Mouse (Mus musculus) heart, adult 8-10 months (tissue): ENCODE measurements around the gene Olfr1115. TPM values are rescaled to one million over a fixed set of nuclear protein-coding genes. Genes with fewer than 3 reads are reported as not detected.

Source experiments
- DNase-seq: peaks from one replicate; pipeline ENCODE4 v3.0.0; 2022; ENCODE audit warnings: low spot score
- microRNA-seq: library from miRNA; unstranded; fragments of <30 nt; microRNA quantifications from one replicate; pipeline ENCODE4 v1.2.0, GENCODE M21; 2022
- total RNA-seq, 4 experiments: library from RNA; stranded (reverse); gene quantifications; 2 replicates each; pipeline ENCODE4 v1.2.4; 2022

The Olfr1115 gene
- not detected for total RNA-seq

GRCm38 (mm10) chr2:87247713-87248112 lies at the start of gene Olfr1115:
TSS of gene Olfr1115 (plus strand) at chr2:87248013.
- DNase-seq = no peak

- DNase-seq = no peak
These were observed 39.1 kb upstream of the Olfr1115 start, which contains the start of gene Olfr1113 for GRCm38 (mm10) chr2:87208670-87209069. TSS of gene Olfr1113 (plus strand) at chr2:87208970.

GRCm38 (mm10) chr2:87267234-87267633 lies 19.4 kb downstream of the Olfr1115 start, which contains the start of gene Olfr1116:
TSS of gene Olfr1116 (plus strand) at chr2:87267534.
- DNase-seq = no peak

GRCm38 (mm10) chr2:87293977-87294376 lies 46.2 kb downstream of the Olfr1115 start:
- DNase-seq = peak; percentile 44

Small RNA genes lying within 50 kb of the gene (microRNA-seq; reads per million reads assigned to microRNA genes)
- gene Gm27438 = not detected

Other genes starting within 250 kb of the Olfr1115 start
- not detected for gene Olfr1102, start 249.6 kb upstream of the Olfr1115 start, total RNA-seq
- gene Olfr1104, start 220.9 kb upstream of the Olfr1115 start, total RNA-seq = not detected
- gene Olfr1105, start 211.5 kb upstream of the Olfr1115 start, total RNA-seq = not detected
- not detected for gene Olfr1106, start 195.7 kb upstream of the Olfr1115 start, total RNA-seq
- not detected for gene Olfr1107, start 172.2 kb upstream of the Olfr1115 start, total RNA-seq
- gene Olfr1109, start 152.0 kb upstream of the Olfr1115 start, total RNA-seq = not detected
- gene Olfr259, start 133.4 kb upstream of the Olfr1115 start, total RNA-seq = not detected
- gene Olfr1110, start 107.7 kb upstream of the Olfr1115 start, total RNA-seq = not detected
- not detected for gene Olfr1111, start 95.4 kb upstream of the Olfr1115 start, total RNA-seq
- not detected for gene Olfr1112, start 60.2 kb upstream of the Olfr1115 start, total RNA-seq
- not detected for gene Olfr1113, start 39.0 kb upstream of the Olfr1115 start, total RNA-seq
- gene Olfr1116, start 19.5 kb downstream of the Olfr1115 start, total RNA-seq = not detected
- gene Olfr1118, start 59.6 kb downstream of the Olfr1115 start, total RNA-seq = not detected
- gene Olfr1120, start 106.8 kb downstream of the Olfr1115 start, total RNA-seq = not detected
- gene Olfr1121, start 121.9 kb downstream of the Olfr1115 start, total RNA-seq = not detected
- not detected for gene Olfr1122, start 137.8 kb downstream of the Olfr1115 start, total RNA-seq
- gene Olfr1123, start 168.6 kb downstream of the Olfr1115 start, total RNA-seq = not detected
- gene Olfr1124, start 182.3 kb downstream of the Olfr1115 start, total RNA-seq = not detected
- gene Olfr1126, start 205.9 kb downstream of the Olfr1115 start, total RNA-seq = not detected
- not detected for gene Pramel7, start 249.1 kb downstream of the Olfr1115 start, total RNA-seq